Mouse (Mus musculus) embryo, embryonic 11 days (tissue): ENCODE measurements around the gene Tnnt2.

Source experiments
- DNase-seq: peaks from one replicate; pipeline ENCODE4 v3.0.0-alpha.2; 2015

The Tnnt2 gene

GRCm38 (mm10) chr1:135835716-135836483, at the start of gene Tnnt2:
Gene Tnnt2, plus strand, starts transcription at chr1:135836354.
- peak; percentile 27 for DNase-seq

GRCm38 (mm10) chr1:135787799-135788198, 48.4 kb upstream of the Tnnt2 start:
- peak; percentile 83 for DNase-seq

- no peak for DNase-seq
Measured at GRCm38 (mm10) chr1:135788708-135789107, 47.4 kb upstream of the Tnnt2 start.

GRCm38 (mm10) chr1:135789815-135790214, 46.3 kb upstream of the Tnnt2 start:
- peak; percentile 80 for DNase-seq

GRCm38 (mm10) chr1:135792143-135792939, 43.8 kb upstream of the Tnnt2 start:
- DNase-seq = no peak

- peak; percentile 52 for DNase-seq
Measured at GRCm38 (mm10) chr1:135793370-135794215, 42.6 kb upstream of the Tnnt2 start.

- no peak for DNase-seq
Measured at GRCm38 (mm10) chr1:135794216-135795134, 41.7 kb upstream of the Tnnt2 start.

GRCm38 (mm10) chr1:135798492-135798891, 37.7 kb upstream of the Tnnt2 start:
- DNase-seq = no peak

- DNase-seq = no peak
Measured at GRCm38 (mm10) chr1:135799109-135799627, 37.0 kb upstream of the Tnnt2 start.

GRCm38 (mm10) chr1:135800192-135800950, 35.8 kb upstream of the Tnnt2 start:
- no peak for DNase-seq

GRCm38 (mm10) chr1:135807546-135807945, 28.6 kb upstream of the Tnnt2 start:
- DNase-seq = no peak

GRCm38 (mm10) chr1:135810180-135810579, 26.0 kb upstream of the Tnnt2 start:
- no peak for DNase-seq

GRCm38 (mm10) chr1:135811016-135811646, 25.0 kb upstream of the Tnnt2 start:
- DNase-seq = peak; percentile 84

- no peak for DNase-seq
Measured at GRCm38 (mm10) chr1:135812205-135812604, 23.9 kb upstream of the Tnnt2 start.

GRCm38 (mm10) chr1:135812618-135813017, 23.5 kb upstream of the Tnnt2 start:
- no peak for DNase-seq

GRCm38 (mm10) chr1:135813071-135813470, 23.1 kb upstream of the Tnnt2 start:
- DNase-seq = no peak

GRCm38 (mm10) chr1:135813687-135814395, 22.3 kb upstream of the Tnnt2 start:
- no peak for DNase-seq

GRCm38 (mm10) chr1:135814531-135814930, 21.6 kb upstream of the Tnnt2 start:
- no peak for DNase-seq

GRCm38 (mm10) chr1:135817595-135817994, 18.6 kb upstream of the Tnnt2 start:
- no peak for DNase-seq
